Mouse (Mus musculus): ENCODE data around the gene Sema3d. TPM values are rescaled to one million over a fixed set of nuclear protein-coding genes. Genes with fewer than 3 reads are reported as not detected.

Gene Sema3d
- polyA plus RNA-seq, 1 experiment from 2014 or later: 4.9 TPM

- TF ChIP-seq CTCF (IDR thresholded peaks at IDR 0.05; ENCODE audit: low read depth) (no peak), EP300 (optimal IDR thresholded peaks at IDR 0.05) (no peak)
- Histone ChIP-seq H3K4me3 (ENCODE audit: low read depth, low read length) (no peak overlapping the region), H3K27me3 (ENCODE audit: control insufficient read depth, insufficient read depth, low read length) (no peaks in the 10 kb centered on the region), H3K4me2 (replicated peaks; ENCODE audit: low read depth) (no peak overlapping the region), H3K9me3 (ENCODE audit: control insufficient read depth, low read length) (no peaks in the 10 kb centered on the region), H3K36me3 (ENCODE audit: control insufficient read depth, insufficient read depth, low read length) (no peaks in the 10 kb centered on the region), H3K9ac (ENCODE audit: low read length) (no peak overlapping the region), H3K27ac (replicated peaks) (no peak overlapping the region), H3K4me1 (replicated peaks; ENCODE audit: control insufficient read depth, insufficient read depth) (no peaks in the 10 kb centered on the region)
- no peak for DNase-seq (ENCODE audit: low spot score)
- 90% methylated on average over 9 of the region's 9 CpGs for WGBS
- ATAC-seq (ENCODE audit: low FRiP score, low TSS enrichment): no peak
These were observed 201.7 kb downstream of the Sema3d start for GRCm38 (mm10) chr5:12584886-12585285.

DNA sequence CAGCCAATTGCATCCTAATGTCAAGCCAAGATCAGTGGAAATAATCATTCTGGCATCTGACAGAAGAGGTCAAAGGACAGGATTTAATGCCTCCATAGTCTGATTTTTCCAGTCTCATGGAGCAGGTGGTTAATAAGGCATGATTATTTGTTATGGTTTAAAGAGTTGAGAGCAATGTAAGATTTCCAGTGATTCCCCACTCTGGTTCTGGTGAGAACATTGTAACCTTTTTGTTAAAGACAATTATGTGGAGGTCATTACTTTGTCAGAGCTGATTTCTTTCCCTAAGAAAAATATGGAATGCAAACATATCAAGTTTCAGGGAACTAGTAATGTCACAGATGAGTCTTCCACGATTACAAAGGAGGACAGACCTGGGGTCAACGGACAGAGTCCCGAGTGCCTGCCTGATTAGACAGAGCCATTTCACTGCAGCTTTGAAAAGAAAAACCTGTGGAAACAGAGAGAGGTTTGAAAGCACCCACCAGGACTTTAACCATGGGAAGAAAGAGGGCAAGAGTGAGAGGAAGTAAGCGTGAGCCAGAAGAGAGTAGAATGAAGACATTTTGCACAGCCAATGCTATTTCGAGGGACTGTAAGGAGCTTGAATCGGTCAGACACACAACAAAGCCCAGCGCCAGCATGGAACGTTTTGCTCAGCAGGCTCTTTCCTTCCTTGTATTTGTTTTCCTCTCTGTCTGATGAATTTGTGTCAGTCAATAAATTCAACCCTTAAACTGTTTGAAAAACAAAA, 251.2 kb downstream of the Sema3d start:
- H3K27me3 ChIP-seq (ENCODE audit: control insufficient read depth, insufficient read depth, low read length): no peaks in the 10 kb centered on the region
- H3K4me1 ChIP-seq (replicated peaks; ENCODE audit: control insufficient read depth, insufficient read depth): no peaks in the 10 kb centered on the region
- no peak overlapping the region for H3K4me2 ChIP-seq (replicated peaks; ENCODE audit: low read depth)
- no peak overlapping the region for H3K4me3 ChIP-seq (ENCODE audit: low read depth, low read length)
- ATAC-seq (ENCODE audit: low FRiP score, low TSS enrichment) (no peak), DNase-seq (ENCODE audit: low spot score) (no peak)
- H3K27ac ChIP-seq (replicated peaks): no peak overlapping the region
- no peaks in the 10 kb centered on the region for H3K9me3 ChIP-seq (ENCODE audit: control insufficient read depth, low read length)
- H3K36me3 ChIP-seq (ENCODE audit: control insufficient read depth, insufficient read depth, low read length): no peaks in the 10 kb centered on the region
- H3K9ac ChIP-seq (ENCODE audit: low read length): no peak overlapping the region
- 51% methylated on average over 8 of the region's 8 CpGs for WGBS
- TF ChIP-seq EP300 (optimal IDR thresholded peaks at IDR 0.05) (no peak), CTCF (IDR thresholded peaks at IDR 0.05; ENCODE audit: low read depth) (no peak)

GRCm38 (mm10) chr5:12637763-12638468, 254.7 kb downstream of the Sema3d start:
- H3K4me1 ChIP-seq (replicated peaks; ENCODE audit: control insufficient read depth, insufficient read depth): no peaks in the 10 kb centered on the region
- H3K4me2 ChIP-seq (replicated peaks; ENCODE audit: low read depth): no peak overlapping the region
- no peaks in the 10 kb centered on the region for H3K36me3 ChIP-seq (ENCODE audit: control insufficient read depth, insufficient read depth, low read length)
- H3K27me3 ChIP-seq (ENCODE audit: control insufficient read depth, insufficient read depth, low read length): no peaks in the 10 kb centered on the region
- H3K9me3 ChIP-seq (ENCODE audit: control insufficient read depth, low read length): no peaks in the 10 kb centered on the region
- no peak for TF ChIP-seq EP300 (optimal IDR thresholded peaks at IDR 0.05)
- no peak for TF ChIP-seq CTCF (IDR thresholded peaks at IDR 0.05; ENCODE audit: low read depth)
- no peak overlapping the region for H3K9ac ChIP-seq (ENCODE audit: low read length)
- DNase-seq (ENCODE audit: low spot score) (no peak), ATAC-seq (ENCODE audit: low FRiP score, low TSS enrichment) (no peak)
- no peak overlapping the region for H3K4me3 ChIP-seq (ENCODE audit: low read depth, low read length)
- 88% methylated on average over 7 of the region's 7 CpGs for WGBS
- no peak overlapping the region for H3K27ac ChIP-seq (replicated peaks)

Measured in stomach, postnatal 0 days (tissue).